ENCODE assay signal across 17 mouse cellular contexts in the genomic region with DNA sequence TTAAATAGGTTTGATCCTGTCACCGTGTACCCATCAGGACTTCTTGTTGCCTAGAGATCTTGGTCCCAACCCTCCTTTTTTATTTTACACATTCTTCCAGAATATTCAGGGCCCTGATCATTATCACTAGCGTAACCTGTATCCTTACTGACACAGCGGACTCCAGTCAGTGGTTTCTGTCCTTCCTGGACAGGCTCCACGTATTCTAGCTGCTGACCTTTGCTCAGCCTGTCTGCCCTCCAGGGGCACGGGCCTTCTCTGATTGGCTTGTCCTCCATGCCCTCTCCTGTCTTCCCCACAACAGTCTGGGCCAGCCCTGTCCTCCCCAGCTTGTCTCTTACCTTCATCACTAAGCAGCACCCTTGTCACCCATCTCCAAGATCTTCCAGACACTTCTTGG. TPM values are rescaled to one million over a fixed set of nuclear protein-coding genes. Genes with fewer than 3 reads are reported as not detected.
DNase-seq lines count a peak whose midpoint lies in the region; ATAC-seq and TF ChIP-seq lines count a peak whose summit lies in the region.
"Had no signal": no experiment of that assay in that cellular context is flagged by ENCODE, and none has a peak within 500 bp of the region (broad histone marks: within the 10 kb centered on the region; RNA-seq: fewer than 3 reads in every experiment).

No protein-coding gene starts in this region.

- H3K9me3 ChIP-seq in intestine, postnatal 0 days (ENCODE audit: control insufficient read depth) = no peaks in the 10 kb centered on the region
- H3K9me3 ChIP-seq in liver, postnatal 0 days (ENCODE audit: low read length) = no peaks in the 10 kb centered on the region
- H3K9me3 ChIP-seq: embryonic facial prominence, embryonic 15.5 days; hindbrain, embryonic 15.5 days; limb, embryonic 15.5 days had no signal

- DNase-seq in kidney, adult 2 months = peak; percentile 89
- DNase-seq in kidney, postnatal 10 days = no peak
- peak; percentile 76 to 80 for DNase-seq in kidney, postnatal 36 days
- peak; percentile 34 for DNase-seq in liver, postnatal 0 days
- no peak for DNase-seq in thymus, postnatal 4 days
- DNase-seq in left cerebral cortex, adult 2 months (ENCODE audit: extremely low spot score in 1 of 2, low spot score in 2 of 2) = no peak
- DNase-seq: adrenal gland, postnatal 25 days; cerebellum, adult 9-10 months; right cerebral cortex, adult 18-20 months; right cerebral cortex, postnatal 4 days had no signal

- peak; percentile 61 for ATAC-seq in intestine, postnatal 0 days
- ATAC-seq in liver, postnatal 0 days = peak; percentile 75
- ATAC-seq: CD4-positive, CD25-positive, alpha-beta regulatory T cell, adult 4 months had no signal

- TF ChIP-seq POLR2A in kidney, adult 2 months (IDR thresholded peaks at IDR 0.05; ENCODE audit: low read depth, low read length) = no peak

- 63% methylated on average over 5 of the region's 5 CpGs for WGBS in kidney, adult 2 months
- 52% methylated on average over 5 of the region's 5 CpGs for WGBS in intestine, postnatal 0 days
- WGBS in liver, postnatal 0 days (ENCODE audit: insufficient replicate concordance) = 61% methylated on average over 5 of the region's 5 CpGs

- no peak for TF ChIP-seq EP300 in liver, postnatal 0 days (IDR thresholded peaks at IDR 0.05; ENCODE audit: low read depth)

- no peaks in the 10 kb centered on the region for H3K27me3 ChIP-seq in kidney, adult 2 months (replicated peaks; ENCODE audit: control insufficient read depth, insufficient read depth, low read length)
- no peaks in the 10 kb centered on the region for H3K27me3 ChIP-seq in intestine, postnatal 0 days (replicated peaks; ENCODE audit: control insufficient read depth, insufficient read depth, low read length)
- H3K27me3 ChIP-seq in liver, postnatal 0 days (ENCODE audit: insufficient read depth, low read length) = no peaks in the 10 kb centered on the region
- H3K27me3 ChIP-seq: embryonic facial prominence, embryonic 15.5 days; hindbrain, embryonic 15.5 days; limb, embryonic 15.5 days had no signal

- intact Hi-C loops in left cerebral cortex, adult 2 months (cut with DNase I) = no loop called here

- no peak overlapping the region for H3K4me3 ChIP-seq in kidney, adult 2 months (ENCODE audit: insufficient read depth, low read depth, low read length)
- H3K4me3 ChIP-seq in intestine, postnatal 0 days (ENCODE audit: low read depth, low read length) = no peak overlapping the region
- no peak overlapping the region for H3K4me3 ChIP-seq in liver, postnatal 0 days (ENCODE audit: low read depth, low read length)
- H3K4me3 ChIP-seq in left cerebral cortex, adult 2 months = no peak overlapping the region
- H3K4me3 ChIP-seq: embryonic facial prominence, embryonic 15.5 days; hindbrain, embryonic 15.5 days; limb, embryonic 15.5 days had no signal

- H3K9ac ChIP-seq in intestine, postnatal 0 days (ENCODE audit: low read depth, low read length) = no peak overlapping the region
- H3K9ac ChIP-seq in liver, postnatal 0 days (replicated peaks) = no peak overlapping the region
- H3K9ac ChIP-seq: embryonic facial prominence, embryonic 15.5 days; hindbrain, embryonic 15.5 days; limb, embryonic 15.5 days had no signal

- H3K36me3 ChIP-seq in kidney, adult 2 months (ENCODE audit: control insufficient read depth, insufficient read depth, low read length) = no peaks in the 10 kb centered on the region
- H3K36me3 ChIP-seq in intestine, postnatal 0 days (ENCODE audit: control insufficient read depth, insufficient read depth) = no peaks in the 10 kb centered on the region
- no peaks in the 10 kb centered on the region for H3K36me3 ChIP-seq in liver, postnatal 0 days (replicated peaks; ENCODE audit: insufficient read depth, low read length)
- H3K36me3 ChIP-seq: embryonic facial prominence, embryonic 15.5 days; hindbrain, embryonic 15.5 days; limb, embryonic 15.5 days had no signal

- TF ChIP-seq CTCF in kidney, adult 2 months (conservative IDR thresholded peaks at IDR 0.05; ENCODE audit: insufficient read depth, insufficient read length, low read depth, low read length) = no peak
- TF ChIP-seq CTCF in intestine, postnatal 0 days (IDR thresholded peaks at IDR 0.05; ENCODE audit: low read depth) = no peak
- no peak for TF ChIP-seq CTCF in liver, postnatal 0 days (IDR thresholded peaks at IDR 0.05; ENCODE audit: low read depth)
- no peak for TF ChIP-seq CTCF in left cerebral cortex, adult 2 months (IDR thresholded peaks at IDR 0.05)

- no peak overlapping the region for H3K27ac ChIP-seq in kidney, adult 2 months (ENCODE audit: insufficient read depth, low read depth, low read length)
- H3K27ac ChIP-seq in intestine, postnatal 0 days (ENCODE audit: low read depth, low read length) = no peak overlapping the region
- H3K27ac ChIP-seq in liver, postnatal 0 days (ENCODE audit: low read depth) = peak overlapping the region; percentile 62
- no peak overlapping the region for H3K27ac ChIP-seq in left cerebral cortex, adult 2 months
- H3K27ac ChIP-seq: embryonic facial prominence, embryonic 15.5 days; hindbrain, embryonic 15.5 days; limb, embryonic 15.5 days; macrophage had no signal

- H3K4me2 ChIP-seq in intestine, postnatal 0 days (replicated peaks; ENCODE audit: low read depth) = no peak overlapping the region
- H3K4me2 ChIP-seq in liver, postnatal 0 days (ENCODE audit: low read depth, low read length) = no peak overlapping the region
- H3K4me2 ChIP-seq: embryonic facial prominence, embryonic 15.5 days; heart, embryonic 11.5 days; hindbrain, embryonic 15.5 days; limb, embryonic 15.5 days had no signal

- peaks cover 5% of the 10 kb centered on the region; the same call in 1 of the 2 replicates for H3K4me1 ChIP-seq in kidney, adult 2 months (ENCODE audit: control insufficient read depth, insufficient read depth, low read length)
- H3K4me1 ChIP-seq in intestine, postnatal 0 days (replicated peaks; ENCODE audit: control insufficient read depth, insufficient read depth, low read length) = no peaks in the 10 kb centered on the region
- H3K4me1 ChIP-seq in liver, postnatal 0 days (ENCODE audit: insufficient read depth) = peaks cover 13% of the 10 kb centered on the region; the same call in 1 of the 2 replicates
- H3K4me1 ChIP-seq: embryonic facial prominence, embryonic 15.5 days; hindbrain, embryonic 15.5 days; limb, embryonic 15.5 days had no signal

RNA-seq across cellular contexts. Expression of gene Btg1, which starts 36.2 kb away (rescaled TPM):
- 16.3 and 35.5 TPM in 2 replicates for polyA plus RNA-seq in kidney, adult 2 months (2012; rRNA removed)
- polyA plus RNA-seq in intestine, postnatal 0 days (2015; fragmentation: Nextera tagmentation; extraction: Ambion mirVana) = 29.5 and 30.1 TPM in 2 replicates
- polyA plus RNA-seq in liver, postnatal 0 days (2015; fragmentation: Nextera tagmentation; extraction: Ambion mirVana) = 30.4 and 37.3 TPM in 2 replicates
- total RNA-seq in left cerebral cortex, adult 2 months (2021) = 10 to 100 TPM; 35.2 to 36.4 TPM

Comparison
In these comparisons a context has a peak if more than half of its experiments do, and no peak if none do; other contexts are left out.
1. DNase-seq: peak in kidney, adult 2 months (single experiment), kidney, postnatal 36 days (2 of 2) and liver, postnatal 0 days (single experiment); none in kidney, postnatal 10 days (single experiment), thymus, postnatal 4 days (single experiment) and left cerebral cortex, adult 2 months (0 of 2).